Mouse (Mus musculus) myocyte (in vitro differentiated cells): Measurements from ENCODE around the gene Alg12.

Experiments used
- CEBPB ChIP-seq: IDR thresholded peaks from 2 replicates; pipeline ENCODE4 v1.6.1; 2011; ENCODE audit warnings: mild to moderate bottlenecking, moderate library complexity; ENCODE audit not compliant: poor library complexity, insufficient read depth, severe bottlenecking
- MAX ChIP-seq: IDR thresholded peaks from one replicate; pipeline ENCODE4 v1.6.1; 2011; ENCODE audit warnings: low read depth, mild to moderate bottlenecking, control low read depth
- TCF12 ChIP-seq: IDR thresholded peaks from one replicate; pipeline ENCODE4 v1.6.1; 2011; ENCODE audit warnings: mild to moderate bottlenecking, control low read depth; ENCODE audit not compliant: poor library complexity, insufficient read depth, severe bottlenecking

- TF ChIP-seq CEBPB (no peak), MAX (no peak), TCF12 (no peak)
These were observed 8.3 kb upstream of the Alg12 start for GRCm38 (mm10) chr15:88827466-88827865.
